Mouse (Mus musculus): ENCODE results near the gene Trmt2a.

Trmt2a gene

GRCm38 (mm10) chr16:18248433-18249363 is at the start of gene Trmt2a, which contains the start of gene Ranbp1:
Gene Trmt2a (plus strand): TSS chr16:18248679.
Gene Ranbp1 (minus strand): TSS chr16:18248732.
- peak; percentile 99 for DNase-seq

GRCm38 (mm10) chr16:18200062-18200461 is 48.4 kb upstream of the Trmt2a start:
- no peak for DNase-seq

- DNase-seq = no peak
Measured at GRCm38 (mm10) chr16:18201620-18202019, 46.9 kb upstream of the Trmt2a start.

GRCm38 (mm10) chr16:18202061-18202460 is 46.4 kb upstream of the Trmt2a start:
- no peak for DNase-seq

- no peak for DNase-seq
Measured at GRCm38 (mm10) chr16:18203430-18204091, 44.9 kb upstream of the Trmt2a start.

- DNase-seq = peak; percentile 61
Measured at GRCm38 (mm10) chr16:18210701-18211416, 37.6 kb upstream of the Trmt2a start.

GRCm38 (mm10) chr16:18211417-18212171 is 36.9 kb upstream of the Trmt2a start:
- peak; percentile 90 for DNase-seq

GRCm38 (mm10) chr16:18213689-18214088 is 34.8 kb upstream of the Trmt2a start:
- peak; percentile 81 for DNase-seq

GRCm38 (mm10) chr16:18214858-18215257 is 33.6 kb upstream of the Trmt2a start:
- no peak for DNase-seq

GRCm38 (mm10) chr16:18217579-18217978 is 30.9 kb upstream of the Trmt2a start, which contains the start of gene Ccdc188:
Gene Ccdc188 (plus strand): TSS chr16:18217879.
- no peak for DNase-seq

GRCm38 (mm10) chr16:18218580-18218996 is 29.9 kb upstream of the Trmt2a start:
- no peak for DNase-seq

- peak; percentile 63 for DNase-seq
Measured at GRCm38 (mm10) chr16:18220001-18220400, 28.5 kb upstream of the Trmt2a start.

- no peak for DNase-seq
Measured at GRCm38 (mm10) chr16:18220856-18221542, 27.5 kb upstream of the Trmt2a start.

GRCm38 (mm10) chr16:18221543-18221898 is 27.0 kb upstream of the Trmt2a start:
- no peak for DNase-seq

- no peak for DNase-seq
Measured at GRCm38 (mm10) chr16:18222188-18222587, 26.3 kb upstream of the Trmt2a start.

- DNase-seq = no peak
Measured at GRCm38 (mm10) chr16:18227187-18227586, 21.3 kb upstream of the Trmt2a start.

- no peak for DNase-seq
Measured at GRCm38 (mm10) chr16:18227897-18228422, 20.5 kb upstream of the Trmt2a start.

GRCm38 (mm10) chr16:18228856-18229255 is 19.6 kb upstream of the Trmt2a start:
- DNase-seq = no peak

GRCm38 (mm10) chr16:18229622-18230021 is 18.9 kb upstream of the Trmt2a start:
- DNase-seq = peak; percentile 95

- no peak for DNase-seq
Measured at GRCm38 (mm10) chr16:18230617-18231016, 17.9 kb upstream of the Trmt2a start.

GRCm38 (mm10) chr16:18231047-18231446 is 17.4 kb upstream of the Trmt2a start:
- no peak for DNase-seq

- DNase-seq = no peak
Measured at GRCm38 (mm10) chr16:18231451-18231850, 17.0 kb upstream of the Trmt2a start.
